Mouse (Mus musculus) brain, embryonic 14.5 days (tissue): ENCODE measurements at regions not wholly inside any gene's neighbourhood (a gene's known extent, or its start where the extent isn't known, plus 50 kb on each side); places are given as distances from the start of the nearest gene placed in this dataset.

ENCODE experiments used
- CTCF ChIP-seq: fragments of 200-500 bp; IDR thresholded peaks from 2 replicates; pipeline ENCODE4 v1.5.1; 2012; ENCODE audit warnings: inconsistent platforms, mild to moderate bottlenecking, moderate library complexity, borderline replicate concordance; ENCODE audit not compliant: insufficient read depth, insufficient read length; ENCODE audit errors: extremely low read depth
- POLR2A ChIP-seq: fragments of 200-500 bp; IDR thresholded peaks from 2 replicates; pipeline ENCODE4 v1.6.1; 2012; ENCODE audit warnings: mild to moderate bottlenecking, inconsistent platforms, borderline replicate concordance; ENCODE audit not compliant: poor library complexity, insufficient read depth, insufficient read length, severe bottlenecking; ENCODE audit errors: extremely low read depth

- TF ChIP-seq POLR2A (no peak), CTCF (no peak)
Observed at GRCm38 (mm10) chr5:95865516-95865915, 89.7 kb downstream of the E330014E10Rik start.
